Mouse (Mus musculus) liver, adult (tissue): ENCODE results near the gene Defb33.

Source experiments
- GATA4 ChIP-seq: IDR thresholded peaks from 2 replicates; pipeline ENCODE4 v1.6.1; 2014; ENCODE audit warnings: mild to moderate bottlenecking, low read length; ENCODE audit not compliant: insufficient replicate concordance

Defb33 gene

GRCm38 (mm10) chr8:20892369-20892768, at the start of gene Defb33:
Gene Defb33 (plus strand): TSS chr8:20892669.
- no peak for TF ChIP-seq GATA4

GRCm38 (mm10) chr8:20874608-20875007, 17.9 kb upstream of the Defb33 start:
- TF ChIP-seq GATA4, result no peak

- TF ChIP-seq GATA4, result no peak
Measured at GRCm38 (mm10) chr8:20902527-20902926, 10.1 kb downstream of the Defb33 start, which contains the start of gene Gm15056. Gene Gm15056 (minus strand): TSS chr8:20902627.

DNA sequence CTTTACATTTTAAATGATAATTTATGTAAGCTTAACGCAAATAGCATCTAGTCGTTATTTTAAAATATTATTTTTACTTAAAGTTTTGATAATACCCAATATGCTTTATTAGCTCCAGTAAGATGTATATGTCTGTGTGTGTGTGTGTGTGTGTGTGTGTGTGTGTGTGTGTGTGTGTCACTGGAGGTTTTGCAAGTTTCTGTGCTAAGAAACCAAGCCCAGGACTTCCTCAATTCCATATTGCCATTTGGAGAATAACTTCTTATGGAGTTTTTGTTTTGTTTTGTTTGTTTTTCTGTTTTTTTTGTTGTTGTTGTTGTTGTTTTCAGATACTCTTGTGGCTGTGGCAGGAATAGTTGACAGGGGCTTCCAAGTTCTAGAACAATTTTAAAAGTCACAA, 14.7 kb downstream of the Defb33 start:
- no peak for TF ChIP-seq GATA4

- no peak for TF ChIP-seq GATA4
Measured at GRCm38 (mm10) chr8:20908256-20908655, 15.8 kb downstream of the Defb33 start.

GRCm38 (mm10) chr8:20912288-20912687, 19.8 kb downstream of the Defb33 start:
- no peak for TF ChIP-seq GATA4

DNA sequence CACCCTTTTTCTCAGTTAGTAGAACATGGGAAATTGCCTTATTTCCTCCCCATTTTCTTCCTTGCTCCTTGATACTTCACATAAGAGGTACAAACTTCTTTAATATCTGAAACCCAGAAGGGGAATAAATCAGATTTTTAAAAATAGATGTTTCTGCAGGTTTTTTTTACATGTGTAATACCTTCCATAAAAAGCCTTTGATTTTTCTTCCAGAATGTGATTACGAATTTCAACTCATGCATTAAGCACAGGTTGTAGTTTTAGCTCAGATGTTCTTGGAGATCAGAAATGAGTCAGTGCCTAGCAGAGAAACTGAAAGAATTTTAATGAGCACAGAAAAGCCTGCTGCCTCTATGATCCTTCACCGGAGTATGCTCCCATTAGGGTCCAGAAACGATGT, 29.5 kb downstream of the Defb33 start, which contains the start of gene Gm6040:
Gm6040 (minus strand) TSS at position 101 of the 400 bp plus-strand sequence.
- TF ChIP-seq GATA4, result no peak

- TF ChIP-seq GATA4, result no peak
Measured at GRCm38 (mm10) chr8:20944610-20945009, 52.1 kb downstream of the Defb33 start, which contains the start of gene AY761185. Gene AY761185 (minus strand): TSS chr8:20944710.
